Mouse (Mus musculus): ENCODE data around the gene Otop2. TPM values are rescaled to one million over a fixed set of nuclear protein-coding genes. Genes with fewer than 3 reads are reported as not detected.

Otop2 gene
- total and polyA plus RNA-seq, 2 experiments from 2014 or later, result not detected

- DNase-seq (ENCODE audit: low spot score) (no peak), ATAC-seq (ENCODE audit: insufficient read depth, low read depth) (no peak)
- no peaks in the 10 kb centered on the region for H3K9me3 ChIP-seq (replicated peaks; ENCODE audit: control insufficient read depth, low read length)
- WGBS, result 7% methylated on average over 63 of the region's 63 CpGs
- no peak overlapping the region for H3K4me2 ChIP-seq (ENCODE audit: low read depth, low read length)
- no peak overlapping the region for H3K9ac ChIP-seq (replicated peaks; ENCODE audit: low read depth, low read length)
- no peaks in the 10 kb centered on the region for H3K36me3 ChIP-seq (replicated peaks; ENCODE audit: control insufficient read depth, insufficient read depth, low read length)
- H3K4me1 ChIP-seq (ENCODE audit: control insufficient read depth, insufficient read depth), result no peaks in the 10 kb centered on the region
- H3K27ac ChIP-seq (ENCODE audit: low read depth), result no peak overlapping the region
- peaks cover 96% of the 10 kb centered on the region for H3K27me3 ChIP-seq (ENCODE audit: control insufficient read depth, insufficient read depth, low read length)
- no peak overlapping the region for H3K4me3 ChIP-seq (ENCODE audit: low read depth, low read length)
- no peak for TF ChIP-seq EP300 (IDR thresholded peaks at IDR 0.05; ENCODE audit: low read depth)
- no peak for TF ChIP-seq CTCF (IDR thresholded peaks at IDR 0.05; ENCODE audit: low read depth)
Measured at GRCm38 (mm10) chr11:115318245-115319027, 11.5 kb downstream of the Otop2 start.

DNA sequence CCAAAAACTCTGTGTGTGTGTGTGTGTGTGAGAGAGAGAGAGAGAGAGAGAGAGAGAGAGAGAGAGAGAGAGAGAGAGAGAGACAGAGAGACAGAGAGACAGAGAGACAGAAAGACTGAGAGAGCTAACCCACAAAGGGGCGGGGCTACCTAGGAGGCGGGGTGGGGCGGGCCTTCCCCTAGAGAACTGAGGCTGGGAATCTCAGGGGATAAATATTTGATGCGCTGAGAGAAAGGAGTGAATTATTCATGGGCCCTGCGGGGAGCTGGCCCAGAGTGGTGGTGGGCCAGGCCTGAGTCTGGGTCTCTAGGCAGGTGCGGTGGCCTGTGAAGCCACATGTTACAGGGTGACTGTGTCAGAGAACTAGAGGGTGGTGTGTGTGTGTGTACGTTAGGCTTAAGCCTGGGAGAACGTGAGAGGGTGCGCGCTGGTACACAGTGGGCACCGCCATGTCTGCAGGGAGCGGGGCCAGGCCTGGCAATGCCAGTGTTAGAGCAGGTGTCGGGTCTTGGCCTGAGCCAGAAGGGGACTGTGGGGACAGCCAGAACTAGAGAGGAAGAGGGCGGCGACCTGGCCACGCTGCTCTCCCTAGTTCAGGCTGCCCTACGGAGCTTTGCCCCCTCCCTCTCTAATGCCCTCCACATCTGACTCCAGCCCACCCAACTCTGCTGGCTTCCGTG, 12.9 kb downstream of the Otop2 start:
- no peak overlapping the region for H3K27ac ChIP-seq (ENCODE audit: low read depth)
- H3K9me3 ChIP-seq (replicated peaks; ENCODE audit: control insufficient read depth, low read length), result no peaks in the 10 kb centered on the region
- WGBS, result 18% methylated on average over 18 of the region's 18 CpGs
- H3K4me3 ChIP-seq (ENCODE audit: low read depth, low read length), result no peak overlapping the region
- no peak for TF ChIP-seq CTCF (IDR thresholded peaks at IDR 0.05; ENCODE audit: low read depth)
- no peak for TF ChIP-seq EP300 (IDR thresholded peaks at IDR 0.05; ENCODE audit: low read depth)
- no peak overlapping the region for H3K9ac ChIP-seq (replicated peaks; ENCODE audit: low read depth, low read length)
- ATAC-seq (ENCODE audit: insufficient read depth, low read depth) (no peak), DNase-seq (ENCODE audit: low spot score) (no peak)
- H3K4me1 ChIP-seq (ENCODE audit: control insufficient read depth, insufficient read depth), result no peaks in the 10 kb centered on the region
- no peaks in the 10 kb centered on the region for H3K36me3 ChIP-seq (replicated peaks; ENCODE audit: control insufficient read depth, insufficient read depth, low read length)
- H3K27me3 ChIP-seq (ENCODE audit: control insufficient read depth, insufficient read depth, low read length), result peaks cover 100% of the 10 kb centered on the region
- no peak overlapping the region for H3K4me2 ChIP-seq (ENCODE audit: low read depth, low read length)

- Histone ChIP-seq H3K27me3 (ENCODE audit: control insufficient read depth, insufficient read depth, low read length) (peaks cover 85% of the 10 kb centered on the region), H3K27ac (ENCODE audit: low read depth) (no peak within 1 kb of the TSS), H3K4me3 (ENCODE audit: low read depth, low read length) (no peak within 1 kb of the TSS), H3K4me2 (ENCODE audit: low read depth, low read length) (no peak within 1 kb of the TSS), H3K36me3 (replicated peaks; ENCODE audit: control insufficient read depth, insufficient read depth, low read length) (no peaks in the 10 kb centered on the region), H3K9me3 (replicated peaks; ENCODE audit: control insufficient read depth, low read length) (no peaks in the 10 kb centered on the region), H3K9ac (replicated peaks; ENCODE audit: low read depth, low read length) (no peak within 1 kb of the TSS), H3K4me1 (ENCODE audit: control insufficient read depth, insufficient read depth) (no peaks in the 10 kb centered on the region)
- peak; percentile 61 for DNase-seq (ENCODE audit: low spot score)
- WGBS, result 6% methylated on average over 35 of the region's 35 CpGs
- ATAC-seq (ENCODE audit: insufficient read depth, low read depth), result peak; percentile 65; the same call in 1 of the 2 replicates
- no peak for TF ChIP-seq EP300 (IDR thresholded peaks at IDR 0.05; ENCODE audit: low read depth)
- TF ChIP-seq CTCF (IDR thresholded peaks at IDR 0.05; ENCODE audit: low read depth), result peak; percentile 85
Measured at GRCm38 (mm10) chr11:115321906-115322693, 15.1 kb downstream of the Otop2 start, which contains the start of gene Ush1g. Gene Ush1g (minus strand): TSS chr11:115322041.

DNA sequence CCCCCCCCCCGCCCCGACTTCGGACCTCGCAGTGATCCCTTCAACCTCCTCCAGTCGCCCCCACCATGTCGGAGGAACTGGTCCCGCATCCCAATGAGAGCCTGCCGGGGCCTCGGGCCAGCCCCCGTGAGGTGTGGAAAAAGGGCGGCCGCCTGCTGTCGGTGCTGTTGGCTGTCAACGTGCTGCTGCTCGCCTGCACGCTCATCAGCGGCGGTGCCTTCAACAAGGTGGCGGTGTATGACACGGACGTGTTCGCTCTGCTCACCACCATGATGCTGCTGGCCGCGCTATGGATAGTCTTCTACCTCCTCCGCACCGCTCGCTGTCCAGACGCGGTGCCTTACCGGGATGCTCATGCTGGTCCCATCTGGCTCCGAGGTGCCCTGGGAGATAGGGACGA, 16.4 kb downstream of the Otop2 start:
- Histone ChIP-seq H3K4me1 (ENCODE audit: control insufficient read depth, insufficient read depth) (no peaks in the 10 kb centered on the region), H3K4me2 (ENCODE audit: low read depth, low read length) (no peak overlapping the region), H3K36me3 (replicated peaks; ENCODE audit: control insufficient read depth, insufficient read depth, low read length) (no peaks in the 10 kb centered on the region), H3K27me3 (ENCODE audit: control insufficient read depth, insufficient read depth, low read length) (peaks cover 76% of the 10 kb centered on the region), H3K9ac (replicated peaks; ENCODE audit: low read depth, low read length) (no peak overlapping the region), H3K27ac (ENCODE audit: low read depth) (no peak overlapping the region), H3K9me3 (replicated peaks; ENCODE audit: control insufficient read depth, low read length) (no peaks in the 10 kb centered on the region), H3K4me3 (ENCODE audit: low read depth, low read length) (no peak overlapping the region)
- ATAC-seq (ENCODE audit: insufficient read depth, low read depth) (no peak), DNase-seq (ENCODE audit: low spot score) (no peak)
- TF ChIP-seq EP300 (IDR thresholded peaks at IDR 0.05; ENCODE audit: low read depth) (no peak), CTCF (IDR thresholded peaks at IDR 0.05; ENCODE audit: low read depth) (no peak)
- WGBS, result 13% methylated on average over 32 of the region's 32 CpGs

DNA sequence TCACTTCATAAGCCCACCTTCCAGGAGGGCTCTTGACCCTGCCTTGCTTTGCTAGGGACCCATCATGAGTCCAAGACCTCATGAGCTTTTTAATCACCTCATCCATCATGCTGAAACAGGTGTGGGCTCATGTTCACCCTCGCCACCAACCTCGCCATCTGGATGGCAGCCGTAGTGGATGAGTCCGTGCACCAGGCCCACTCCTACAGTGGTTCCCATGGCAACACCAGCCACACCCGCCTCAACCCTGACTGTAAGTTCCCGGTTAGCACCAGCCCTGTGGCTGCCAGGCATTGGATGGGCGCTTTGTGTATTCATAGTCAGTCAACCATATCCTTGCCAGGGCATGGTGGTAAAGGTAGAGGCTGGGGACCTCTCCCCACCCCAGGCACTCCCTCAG, 19.8 kb downstream of the Otop2 start:
- Histone ChIP-seq H3K27me3 (ENCODE audit: control insufficient read depth, insufficient read depth, low read length) (peaks cover 60% of the 10 kb centered on the region), H3K27ac (ENCODE audit: low read depth) (no peak overlapping the region), H3K4me2 (ENCODE audit: low read depth, low read length) (no peak overlapping the region), H3K4me1 (ENCODE audit: control insufficient read depth, insufficient read depth) (no peaks in the 10 kb centered on the region), H3K9me3 (replicated peaks; ENCODE audit: control insufficient read depth, low read length) (no peaks in the 10 kb centered on the region), H3K9ac (replicated peaks; ENCODE audit: low read depth, low read length) (no peak overlapping the region), H3K36me3 (replicated peaks; ENCODE audit: control insufficient read depth, insufficient read depth, low read length) (no peaks in the 10 kb centered on the region), H3K4me3 (ENCODE audit: low read depth, low read length) (no peak overlapping the region)
- no peak for ATAC-seq (ENCODE audit: insufficient read depth, low read depth)
- no peak for DNase-seq (ENCODE audit: low spot score)
- 64% methylated on average over 7 of the region's 7 CpGs for WGBS
- TF ChIP-seq CTCF (IDR thresholded peaks at IDR 0.05; ENCODE audit: low read depth) (no peak), EP300 (IDR thresholded peaks at IDR 0.05; ENCODE audit: low read depth) (no peak)

Data from heart, postnatal 0 days (tissue).